ENCODE assay signal across 16 mouse cellular contexts in the genomic region with DNA sequence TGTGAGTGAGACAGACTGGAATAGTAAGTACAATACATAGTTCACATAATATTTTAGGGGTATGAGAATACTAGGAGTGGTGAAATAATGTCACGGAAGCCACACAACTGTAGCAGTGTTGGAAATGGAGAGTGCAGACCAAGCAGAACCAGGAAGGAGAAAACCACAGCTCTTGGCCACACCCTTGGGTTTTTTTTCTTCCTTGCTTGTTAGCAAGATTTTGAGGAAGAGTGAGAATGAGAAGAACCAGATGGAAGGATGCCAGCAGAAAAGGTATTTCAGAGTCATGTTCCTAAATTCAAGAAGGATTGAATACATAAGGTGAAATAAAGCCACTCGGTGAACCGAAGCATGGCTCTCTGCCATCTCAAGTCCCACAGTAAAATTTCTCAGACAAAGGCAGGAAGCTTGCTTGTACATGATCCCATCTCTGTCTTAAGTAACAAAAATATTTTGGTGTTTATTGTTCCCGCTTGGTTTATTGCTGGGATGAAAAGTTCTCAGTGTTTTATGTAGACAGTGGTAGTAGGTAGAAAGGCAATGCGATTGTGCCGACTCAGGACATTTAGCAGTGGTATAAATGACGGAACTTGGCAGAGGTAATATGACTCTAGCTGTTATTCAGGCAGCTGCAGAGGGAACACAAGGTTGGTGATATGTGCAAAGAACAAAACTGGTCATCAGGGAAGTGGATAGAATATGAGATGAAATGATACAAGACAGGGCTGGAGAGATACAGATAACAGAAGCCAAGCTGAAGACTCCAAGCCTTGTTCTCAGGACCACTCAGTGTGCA.
A peak's percentile ranks its signal among the peaks of the same experiment; 100 is the strongest.
DNase-seq lines count a peak whose midpoint lies in the region; ATAC-seq and TF ChIP-seq lines count a peak whose summit lies in the region.
"Had no signal": no experiment of that assay in that cellular context is flagged by ENCODE, and none has a peak within 500 bp of the region (broad histone marks: within the 10 kb centered on the region; RNA-seq: fewer than 3 reads in every experiment).

No protein-coding gene starts in this region.

- peak; percentile 21 for DNase-seq in kidney, postnatal 0 days (ENCODE audit: low spot score)
- DNase-seq in brain, adult 2 months (ENCODE audit: low read depth, low spot score): peak; percentile 29
- DNase-seq in induced T-regulatory cell, adult 2 months (ENCODE audit: low read depth): peak; percentile 21
- no peak for DNase-seq in gastrocnemius, adult 8-10 months (ENCODE audit: low spot score in 2 of 2)
- DNase-seq in right cerebral cortex, postnatal 25 days: no peak
- DNase-seq in adrenal gland, adult 8-10 months: no peak
- DNase-seq: cerebellum, postnatal 10 days; gastrocnemius, postnatal 25 days; kidney, postnatal 14 days; thymus, postnatal 14 days had no signal

- no peak for ATAC-seq in kidney, postnatal 0 days (replicated peaks; ENCODE audit: low FRiP score, low read depth)
- ATAC-seq in kidney, embryonic 16.5 days (ENCODE audit: low FRiP score, low TSS enrichment): no peak
- ATAC-seq in monocyte, adult 5-6 weeks (replicated peaks; ENCODE audit: insufficient number of reproducible peaks, low FRiP score, low TSS enrichment, poor library complexity, severe bottlenecking): peak; percentile 83
- ATAC-seq: forebrain, embryonic 14.5 days; hindbrain, postnatal 0 days had no signal

- H3K36me3 ChIP-seq in kidney, postnatal 0 days (ENCODE audit: insufficient read depth, low read length): no peaks in the 10 kb centered on the region
- H3K36me3 ChIP-seq in kidney, embryonic 16.5 days (ENCODE audit: insufficient read depth, low read length): no peaks in the 10 kb centered on the region
- H3K36me3 ChIP-seq: embryonic facial prominence, embryonic 13.5 days; G1E had no signal

- no peak overlapping the region for H3K27ac ChIP-seq in kidney, postnatal 0 days
- H3K27ac ChIP-seq in kidney, embryonic 16.5 days (ENCODE audit: low read length): no peak overlapping the region
- H3K27ac ChIP-seq: embryonic facial prominence, embryonic 13.5 days; hindbrain, postnatal 0 days had no signal

- TF ChIP-seq CTCF in kidney, postnatal 0 days (IDR thresholded peaks at IDR 0.05; ENCODE audit: low read depth): no peak

- no peak overlapping the region for H3K4me3 ChIP-seq in kidney, postnatal 0 days (replicated peaks; ENCODE audit: low read depth, low read length)
- H3K4me3 ChIP-seq in kidney, embryonic 16.5 days (ENCODE audit: low read length): no peak overlapping the region
- H3K4me3 ChIP-seq: embryonic facial prominence, embryonic 13.5 days had no signal

- H3K4me1 ChIP-seq in kidney, postnatal 0 days (replicated peaks; ENCODE audit: insufficient read depth, low read length): no peaks in the 10 kb centered on the region
- 0 out of 2 replicates have a peak, but pooled peaks cover 3% of the 10 kb centered on the region for H3K4me1 ChIP-seq in kidney, embryonic 16.5 days (ENCODE audit: insufficient read depth, low read length)

- no peak overlapping the region for H3K9ac ChIP-seq in kidney, postnatal 0 days (ENCODE audit: low read depth, low read length)
- no peak overlapping the region for H3K9ac ChIP-seq in kidney, embryonic 16.5 days (replicated peaks; ENCODE audit: low read length)
- H3K9ac ChIP-seq: embryonic facial prominence, embryonic 13.5 days had no signal

- H3K9me3 ChIP-seq in kidney, postnatal 0 days (replicated peaks; ENCODE audit: low read length): no peaks in the 10 kb centered on the region
- H3K9me3 ChIP-seq in kidney, embryonic 16.5 days (ENCODE audit: low read length): no peaks in the 10 kb centered on the region
- H3K9me3 ChIP-seq: embryonic facial prominence, embryonic 13.5 days; G1E had no signal

- 51% methylated on average over 7 of the region's 7 CpGs for WGBS in kidney, postnatal 0 days
- 61% methylated on average over 7 of the region's 7 CpGs for WGBS in kidney, embryonic 16.5 days

- no peaks in the 10 kb centered on the region for H3K27me3 ChIP-seq in kidney, postnatal 0 days (ENCODE audit: insufficient read depth, low read length)
- H3K27me3 ChIP-seq in kidney, embryonic 16.5 days (ENCODE audit: insufficient read depth, low read length): no peaks in the 10 kb centered on the region

- no peak overlapping the region for H3K4me2 ChIP-seq in kidney, postnatal 0 days (ENCODE audit: low read length)
- H3K4me2 ChIP-seq in kidney, embryonic 16.5 days (replicated peaks; ENCODE audit: low read depth, low read length): no peak overlapping the region
- H3K4me2 ChIP-seq: embryonic facial prominence, embryonic 13.5 days had no signal

Comparison
In these comparisons a context has a peak if more than half of its experiments do, and no peak if none do; other contexts are left out.
1. DNase-seq: peak in kidney, postnatal 0 days (single experiment), brain, adult 2 months (single experiment) and induced T-regulatory cell, adult 2 months (single experiment); none in gastrocnemius, adult 8-10 months (0 of 2), right cerebral cortex, postnatal 25 days (single experiment) and adrenal gland, adult 8-10 months (single experiment).